In genomic region chr16:45841016-45841415, GRCm38 (mm10) we compare ENCODE assay signal across 15 mouse cellular contexts.
DNase-seq lines count a peak whose midpoint lies in the region; ATAC-seq and TF ChIP-seq lines count a peak whose summit lies in the region.
"Had no signal": no experiment of that assay in that cellular context is flagged by ENCODE, and none has a peak within 500 bp of the region (broad histone marks: within the 10 kb centered on the region; RNA-seq: fewer than 3 reads in every experiment).

No protein-coding gene starts in this region.

- WGBS in heart, adult 2 months = 89% methylated on average over 3 of the region's 3 CpGs
- WGBS in intestine, embryonic 14.5 days = 68% methylated on average over 3 of the region's 3 CpGs
- 70% methylated on average over 3 of the region's 3 CpGs for WGBS in intestine, embryonic 16.5 days
- WGBS in stomach, embryonic 15.5 days = 83% methylated on average over 3 of the region's 3 CpGs
- 85% methylated on average over 3 of the region's 3 CpGs for whole genome bisulfite sequencing in stomach, postnatal 0 days

- H3K27me3 ChIP-seq in heart, adult 2 months (ENCODE audit: control insufficient read depth, insufficient read depth, low read length) = no peaks in the 10 kb centered on the region
- H3K27me3 ChIP-seq in intestine, embryonic 14.5 days (replicated peaks; ENCODE audit: control insufficient read depth, insufficient read depth, low read length) = no peaks in the 10 kb centered on the region
- no peaks in the 10 kb centered on the region for H3K27me3 ChIP-seq in intestine, embryonic 16.5 days (replicated peaks; ENCODE audit: control insufficient read depth, insufficient read depth, low read length)
- no peaks in the 10 kb centered on the region for H3K27me3 ChIP-seq in stomach, embryonic 15.5 days (replicated peaks)
- H3K27me3 ChIP-seq in stomach, postnatal 0 days (ENCODE audit: control insufficient read depth, insufficient read depth, low read length) = no peaks in the 10 kb centered on the region

- H3K9me3 ChIP-seq in intestine, embryonic 14.5 days (ENCODE audit: control insufficient read depth, low read length) = no peaks in the 10 kb centered on the region
- no peaks in the 10 kb centered on the region for H3K9me3 ChIP-seq in intestine, embryonic 16.5 days (ENCODE audit: control insufficient read depth, low read length)
- H3K9me3 ChIP-seq in stomach, embryonic 15.5 days = no peaks in the 10 kb centered on the region
- H3K9me3 ChIP-seq in stomach, postnatal 0 days (ENCODE audit: control insufficient read depth, low read length) = no peaks in the 10 kb centered on the region

- peak overlapping the region; percentile 79; the same call in 1 of the 2 replicates for H3K4me2 ChIP-seq in intestine, embryonic 14.5 days (ENCODE audit: low read length)
- no peak overlapping the region for H3K4me2 ChIP-seq in intestine, embryonic 16.5 days (ENCODE audit: low read depth, low read length)
- H3K4me2 ChIP-seq in stomach, embryonic 15.5 days = peak overlapping the region; percentile 90; the same call in 1 of the 2 replicates
- no peak overlapping the region for H3K4me2 ChIP-seq in stomach, postnatal 0 days (replicated peaks; ENCODE audit: low read depth)

- intact Hi-C loops in heart, adult 2 months (cut with DNase I) = loop anchor here (5.0 kb wide), 1 partner anchor 81 kb away; no protein-coding TSS in a partner anchor
- intact Hi-C loops in heart, postnatal 36 days (cut with DNase I) = loop anchor here (5.0 kb wide), 1 partner anchor 44 kb away; no protein-coding TSS in a partner anchor
- intact Hi-C loops in gastrocnemius, adult 2 months (cut with DNase I) = loop anchor here (10.0 kb wide), 1 partner anchor 86 kb away; no protein-coding TSS in a partner anchor

- peaks cover 5% of the 10 kb centered on the region for H3K79me2 ChIP-seq in heart, adult 2 months (replicated peaks; ENCODE audit: control insufficient read depth, insufficient read depth, low read length)

- no peak for TF ChIP-seq CTCF in heart, adult 2 months (IDR thresholded peaks at IDR 0.05)
- TF ChIP-seq CTCF in stomach, postnatal 0 days (IDR thresholded peaks at IDR 0.05; ENCODE audit: low read depth) = no peak
- TF ChIP-seq CTCF in gastrocnemius, adult 2 months (IDR thresholded peaks at IDR 0.05) = no peak

- no peak for ATAC-seq in intestine, embryonic 14.5 days (replicated peaks; ENCODE audit: low FRiP score, low TSS enrichment, low read depth)
- no peak for ATAC-seq in intestine, embryonic 16.5 days
- ATAC-seq in stomach, embryonic 15.5 days (ENCODE audit: insufficient read depth, low FRiP score, low read depth) = no peak
- no peak for ATAC-seq in stomach, postnatal 0 days (ENCODE audit: low FRiP score, low TSS enrichment)
- ATAC-seq: liver, postnatal 0 days had no signal

- TF ChIP-seq POLR2A in heart, adult 2 months (IDR thresholded peaks at IDR 0.05; ENCODE audit: insufficient read depth, low read depth, low read length) = no peak

- H3K4me1 ChIP-seq in heart, adult 2 months (ENCODE audit: control insufficient read depth, insufficient read depth, low read length) = peaks cover 24% of the 10 kb centered on the region
- peaks cover 55% of the 10 kb centered on the region for H3K4me1 ChIP-seq in intestine, embryonic 14.5 days (replicated peaks; ENCODE audit: control insufficient read depth, insufficient read depth, low read length)
- peaks cover 30% of the 10 kb centered on the region for H3K4me1 ChIP-seq in intestine, embryonic 16.5 days (ENCODE audit: control insufficient read depth, insufficient read depth, low read length)
- peaks cover 16% of the 10 kb centered on the region for H3K4me1 ChIP-seq in stomach, embryonic 15.5 days
- 0 out of 2 replicates have a peak, but pooled peaks cover 3% of the 10 kb centered on the region for H3K4me1 ChIP-seq in stomach, postnatal 0 days (replicated peaks; ENCODE audit: control insufficient read depth, insufficient read depth)

- no peak for DNase-seq in heart, adult 2 months
- DNase-seq in heart, postnatal 36 days = no peak
- DNase-seq in intestine, embryonic 14.5 days (ENCODE audit: low spot score) = no peak
- DNase-seq in stomach, postnatal 0 days (ENCODE audit: low spot score) = no peak
- no peak for DNase-seq in gastrocnemius, adult 2 months
- DNase-seq in right cerebral cortex, adult 18-20 months = no peak
- DNase-seq: adrenal gland, postnatal 10 days; cerebellum, postnatal 14 days; kidney, postnatal 36 days; left cerebral cortex, postnatal 4 days; liver, postnatal 0 days; right cerebral cortex, postnatal 14 days; thymus, adult 2 months had no signal

- H3K9ac ChIP-seq in heart, adult 2 months (ENCODE audit: low read depth, low read length) = no peak overlapping the region
- no peak overlapping the region for H3K9ac ChIP-seq in intestine, embryonic 14.5 days (ENCODE audit: low read length)
- no peak overlapping the region for H3K9ac ChIP-seq in intestine, embryonic 16.5 days (ENCODE audit: low read depth, low read length)
- no peak overlapping the region for H3K9ac ChIP-seq in stomach, embryonic 15.5 days
- no peak overlapping the region for H3K9ac ChIP-seq in stomach, postnatal 0 days (ENCODE audit: low read length)
- H3K9ac ChIP-seq: liver, postnatal 0 days had no signal

- no peak overlapping the region for H3K4me3 ChIP-seq in heart, adult 2 months
- no peak overlapping the region for H3K4me3 ChIP-seq in intestine, embryonic 14.5 days (ENCODE audit: low read depth, low read length)
- no peak overlapping the region for H3K4me3 ChIP-seq in intestine, embryonic 16.5 days (ENCODE audit: low read length)
- H3K4me3 ChIP-seq in stomach, embryonic 15.5 days (replicated peaks) = no peak overlapping the region
- H3K4me3 ChIP-seq in stomach, postnatal 0 days (ENCODE audit: low read depth, low read length) = no peak overlapping the region
- H3K4me3 ChIP-seq in gastrocnemius, adult 2 months = no peak overlapping the region; the same call in 1 of the 2 replicates

- H3K36me3 ChIP-seq in heart, adult 2 months (ENCODE audit: control insufficient read depth, insufficient read depth, low read length) = peaks cover 34% of the 10 kb centered on the region
- H3K36me3 ChIP-seq in intestine, embryonic 14.5 days (ENCODE audit: control insufficient read depth, insufficient read depth, low read length) = no peaks in the 10 kb centered on the region
- H3K36me3 ChIP-seq in intestine, embryonic 16.5 days (ENCODE audit: control insufficient read depth, insufficient read depth, low read length) = no peaks in the 10 kb centered on the region
- H3K36me3 ChIP-seq in stomach, embryonic 15.5 days = no peaks in the 10 kb centered on the region
- no peaks in the 10 kb centered on the region for H3K36me3 ChIP-seq in stomach, postnatal 0 days (ENCODE audit: control insufficient read depth, insufficient read depth, low read length)

- no peak for TF ChIP-seq EP300 in heart, adult 2 months (IDR thresholded peaks at IDR 0.05; ENCODE audit: insufficient read depth, low read depth, low read length)
- no peak for TF ChIP-seq EP300 in stomach, postnatal 0 days (optimal IDR thresholded peaks at IDR 0.05)

- H3K27ac ChIP-seq in heart, adult 2 months = peak overlapping the region; percentile 3; the same call in 1 of the 2 replicates
- no peak overlapping the region for H3K27ac ChIP-seq in intestine, embryonic 14.5 days (ENCODE audit: low read depth)
- no peak overlapping the region for H3K27ac ChIP-seq in intestine, embryonic 16.5 days (ENCODE audit: low read length)
- H3K27ac ChIP-seq in stomach, embryonic 15.5 days = no peak overlapping the region
- H3K27ac ChIP-seq in stomach, postnatal 0 days (replicated peaks) = no peak overlapping the region
- no peak overlapping the region for H3K27ac ChIP-seq in gastrocnemius, adult 2 months

Comparison
In these comparisons a context has a peak if more than half of its experiments do, and no peak if none do; other contexts are left out.
1. H3K4me2 ChIP-seq: peak in intestine, embryonic 14.5 days (single experiment) and stomach, embryonic 15.5 days (single experiment); none in intestine, embryonic 16.5 days (single experiment) and stomach, postnatal 0 days (single experiment).